Mouse (Mus musculus) MEL (cell line): ENCODE results near the gene Runx3. TPM values are rescaled to one million over a fixed set of nuclear protein-coding genes. Genes with fewer than 3 reads are reported as not detected.

Experiments used
- DNase-seq: peaks from one replicate; pipeline ENCODE4 v3.0.0; 2011; ENCODE audit warnings: low read depth, low spot score
- H3K27ac ChIP-seq: 2 replicates; pipeline ENCODE4 v1.5.1; 2012; ENCODE audit warnings: low read depth, mild to moderate bottlenecking, control low read depth, low read length, moderate library complexity; ENCODE audit not compliant: control insufficient read depth
- H3K27me3 ChIP-seq, 2 experiments: fragments of 150-350 bp in 1 of 2; sonication (generic) in 1 of 2; 2 replicates each; pipeline ENCODE4 v1.6.1; 2012; ENCODE audit warnings: low read length in 2 of 2, mild to moderate bottlenecking in 2 of 2, improper control_type of control experiment in 1 of 2, moderate library complexity in 1 of 2; ENCODE audit not compliant: insufficient read depth in 2 of 2, control insufficient read depth in 1 of 2
- H3K36me3 ChIP-seq, 2 experiments: 2 replicates each; pipeline ENCODE4 v1.6.1; 2012 to 2014; ENCODE audit warnings: low read length in 2 of 2, improper control_type of control experiment in 1 of 2, inconsistent platforms in 1 of 2, mild to moderate bottlenecking in 1 of 2; ENCODE audit not compliant: insufficient read depth in 2 of 2, control insufficient read depth in 1 of 2
- H3K4me1 ChIP-seq, 2 experiments: fragments of 150-350 bp in 1 of 2; sonication (generic) in 1 of 2; 2 replicates each; pipeline ENCODE4 v1.6.1; 2012; ENCODE audit warnings: low read length in 2 of 2, improper control_type of control experiment in 1 of 2, mild to moderate bottlenecking in 1 of 2; ENCODE audit not compliant: insufficient read depth in 2 of 2, control insufficient read depth in 1 of 2
- H3K4me3 ChIP-seq, 2 experiments: fragments of 150-350 bp in 1 of 2; sonication (generic) in 1 of 2; 2 replicates each; pipeline ENCODE4 v1.5.1; 2012; ENCODE audit warnings: low read depth in 2 of 2, low read length in 2 of 2, mild to moderate bottlenecking in 2 of 2, moderate library complexity in 2 of 2, control low read depth in 1 of 2, improper control_type of control experiment in 1 of 2; ENCODE audit not compliant: control insufficient read depth in 1 of 2, insufficient read depth in 1 of 2
- H3K79me2 ChIP-seq: 2 replicates; pipeline ENCODE4 v1.6.1; 2012; ENCODE audit warnings: mild to moderate bottlenecking, low read length, moderate library complexity; ENCODE audit not compliant: control insufficient read depth, poor library complexity, insufficient read depth
- H3K9ac ChIP-seq: 2 replicates; pipeline ENCODE4 v1.6.1; 2012; ENCODE audit warnings: low read depth, mild to moderate bottlenecking, control low read depth, low read length, moderate library complexity; ENCODE audit not compliant: control insufficient read depth, poor library complexity, severe bottlenecking
- H3K9me3 ChIP-seq: fragments of 150-350 bp; sonication (generic); replicated peaks from 2 replicates; pipeline ENCODE4 v1.6.1; 2012; ENCODE audit warnings: mild to moderate bottlenecking, low read length, improper control_type of control experiment, moderate library complexity; ENCODE audit not compliant: insufficient read depth
- BHLHE40 ChIP-seq: IDR thresholded peaks from 2 replicates; pipeline ENCODE4 v1.6.1; 2012; ENCODE audit warnings: low read depth, mild to moderate bottlenecking, inconsistent platforms, low read length, improper control_type of control experiment, borderline replicate concordance
- CHD2 ChIP-seq: IDR thresholded peaks from 2 replicates; pipeline ENCODE4 v1.6.1; 2011; ENCODE audit warnings: low read length, improper control_type of control experiment
- CTCF ChIP-seq, 3 experiments: IDR thresholded peaks in 2 of 3; conservative IDR thresholded peaks in 1 of 3; 2 replicates each; pipeline ENCODE4 v1.5.1; 2011 to 2012; ENCODE audit warnings: low read length in 3 of 3, low read depth in 2 of 3, mild to moderate bottlenecking in 2 of 3, improper control_type of control experiment in 1 of 3, inconsistent platforms in 1 of 3, mixed read lengths in 1 of 3, moderate library complexity in 1 of 3; ENCODE audit not compliant: control insufficient read depth in 1 of 3, insufficient read depth in 1 of 3, poor library complexity in 1 of 3, severe bottlenecking in 1 of 3
- E2F4 ChIP-seq: IDR thresholded peaks from 2 replicates; pipeline ENCODE4 v1.6.1; 2011; ENCODE audit warnings: low read depth, low read length, improper control_type of control experiment, borderline replicate concordance
- ELF1 ChIP-seq: IDR thresholded peaks from 2 replicates; pipeline ENCODE4 v1.6.1; 2014; ENCODE audit warnings: low read depth, mild to moderate bottlenecking, inconsistent platforms, low read length, improper control_type of control experiment, moderate library complexity
- GABPA ChIP-seq: IDR thresholded peaks from 2 replicates; pipeline ENCODE4 v1.6.1; 2012; ENCODE audit warnings: low read depth, mild to moderate bottlenecking, inconsistent platforms, low read length, improper control_type of control experiment, moderate library complexity
- GATA1 ChIP-seq: IDR thresholded peaks from 2 replicates; pipeline ENCODE4 v1.6.1; 2011; ENCODE audit warnings: low read depth, low read length, improper control_type of control experiment
- MAZ ChIP-seq: IDR thresholded peaks from 2 replicates; pipeline ENCODE4 v1.6.1; 2012; ENCODE audit warnings: low read depth, mild to moderate bottlenecking, inconsistent platforms, low read length, improper control_type of control experiment
- RAD21 ChIP-seq: IDR thresholded peaks from 2 replicates; pipeline ENCODE4 v1.6.1; 2011; ENCODE audit warnings: mild to moderate bottlenecking, low read depth, low read length, improper control_type of control experiment
- SMC3 ChIP-seq: IDR thresholded peaks from 2 replicates; pipeline ENCODE4 v1.6.1; 2011; ENCODE audit warnings: low read depth, low read length, improper control_type of control experiment
- ZC3H11A ChIP-seq: IDR thresholded peaks from 2 replicates; pipeline ENCODE4 v1.6.1; 2012; ENCODE audit warnings: low read depth, mild to moderate bottlenecking, inconsistent platforms, low read length, improper control_type of control experiment
- ZNF384 ChIP-seq: IDR thresholded peaks from 2 replicates; pipeline ENCODE4 v1.6.1; 2012; ENCODE audit warnings: low read depth, mild to moderate bottlenecking, inconsistent platforms, low read length, improper control_type of control experiment
- polyA plus RNA-seq, 2 experiments: library from polyadenylated mRNA; stranded (reverse) in 1 of 2; unstranded in 1 of 2; fragments of >175 nt in 1 of 2; fragments of >200 nt in 1 of 2; gene quantifications; 2 replicates each; pipeline versions ENCODE4 v1.2.1 to v1.2.4; 2012; ENCODE audit warnings: low replicate concordance in 2 of 2, low read depth in 1 of 2; ENCODE audit not compliant: insufficient read length in 2 of 2, insufficient read depth in 1 of 2, missing spikeins in 1 of 2
- total RNA-seq: library from RNA; depleted of rRNA; stranded (reverse); fragments of 300-350 nt; gene quantifications from 2 replicates; pipeline ENCODE4 v1.2.3, GENCODE M21; 2012

The Runx3 gene
- total and polyA plus RNA-seq, 3 experiments = 4.3 to 29.2 TPM; not detected in 1

DNA sequence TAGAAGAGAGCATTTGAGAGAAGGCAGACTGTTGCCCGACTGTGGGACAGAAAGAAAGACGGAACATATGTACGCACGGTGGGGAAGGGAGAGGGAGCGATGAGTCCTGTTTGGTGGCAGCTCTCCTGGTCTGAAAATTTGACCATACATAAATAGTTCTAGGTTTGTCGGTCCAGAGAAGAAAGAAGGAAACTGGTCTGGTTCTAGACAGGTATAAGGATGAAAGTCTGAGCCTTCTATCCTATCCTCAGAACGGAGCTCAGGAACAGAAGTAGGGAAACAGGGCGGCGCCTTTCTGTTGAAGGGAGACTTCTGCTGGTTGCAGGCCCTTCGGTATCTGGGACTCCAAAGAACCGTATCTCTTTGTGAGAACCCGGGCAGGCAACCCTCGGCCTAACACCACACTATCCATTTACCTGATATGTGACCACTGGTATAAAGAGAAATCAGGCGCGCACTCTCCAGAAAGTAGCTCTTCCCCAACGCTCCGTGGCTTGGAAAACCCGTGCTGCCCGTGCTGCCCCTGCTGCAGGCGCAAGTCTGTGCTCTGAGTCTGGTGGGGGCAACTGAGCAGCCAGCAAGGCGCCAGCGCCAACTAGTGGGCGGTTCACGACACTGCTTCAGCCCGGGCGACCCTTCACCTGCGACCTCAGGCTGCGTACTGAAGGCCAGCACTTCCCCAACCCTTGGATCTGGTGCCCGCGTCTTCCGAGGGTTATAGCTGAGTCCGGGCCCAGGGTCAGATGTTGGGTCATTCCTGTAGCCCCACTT, 29.8 kb downstream of the Runx3 start:
- peak overlapping the region in 1 of 2 experiments; percentile 24; a peak in 3 of 4 replicates for H3K4me3 ChIP-seq

DNA sequence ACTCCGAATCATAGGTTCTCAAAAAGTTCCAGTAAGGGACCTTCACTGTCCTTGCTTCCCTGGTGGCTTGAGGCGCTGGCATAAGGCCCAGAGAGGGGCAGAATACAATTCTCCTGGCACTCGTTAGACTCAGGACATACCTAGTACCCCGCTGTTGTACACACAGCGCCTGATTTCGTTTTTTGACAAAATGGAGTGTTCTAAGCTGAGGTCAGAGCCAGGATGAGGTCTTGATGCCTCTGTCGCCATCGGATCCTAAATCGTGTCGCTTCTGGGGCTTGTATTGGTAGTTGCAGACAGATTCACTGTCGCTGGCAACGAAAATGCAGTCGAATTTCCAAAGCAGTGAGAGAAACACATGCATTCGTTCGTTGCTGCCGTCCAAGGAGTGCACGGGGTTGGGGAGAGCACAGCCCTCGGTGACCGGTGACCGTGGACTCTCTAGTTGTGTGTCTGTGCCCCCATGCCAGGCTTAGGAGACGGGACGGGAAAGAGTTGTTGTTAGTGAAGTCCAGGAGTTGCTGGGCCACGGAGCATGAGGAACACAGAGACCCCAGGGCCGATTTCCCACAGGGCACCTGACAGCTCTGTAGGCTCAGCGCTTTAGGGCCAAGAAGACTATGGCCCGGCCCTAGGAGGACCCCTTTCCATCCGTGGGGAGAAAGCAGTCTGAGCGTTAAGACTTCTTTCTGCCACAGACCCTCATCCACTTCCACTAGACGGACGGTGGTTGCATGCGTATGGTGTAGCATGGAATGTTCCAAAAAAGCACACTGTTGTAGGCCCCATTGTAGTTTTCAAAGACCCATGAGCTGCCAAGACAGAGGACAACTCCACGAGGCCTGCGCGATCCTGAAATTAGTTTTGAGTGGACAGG, 30.9 kb downstream of the Runx3 start:
- Histone ChIP-seq H3K4me1 (peaks cover 0 to 3% of the 10 kb centered on the region in 2 experiments; a peak in 2 of 4 replicates), H3K36me3 (peaks cover 0 to 2% of the 10 kb centered on the region in 2 experiments; a peak in 1 of 4 replicates), H3K4me3 (peak overlapping the region in 1 of 2 experiments; percentile 42; a peak in 1 of 4 replicates), H3K9me3 (no peaks in the 10 kb centered on the region), H3K79me2 (peaks cover 23% of the 10 kb centered on the region), H3K9ac (peak overlapping the region; percentile 69), H3K27ac (no peak overlapping the region), H3K27me3 (no peaks in the 10 kb centered on the region)
- no peak for DNase-seq
- TF ChIP-seq CHD2 = no peak
- no peak for TF ChIP-seq BHLHE40
- no peak for TF ChIP-seq ELF1
- TF ChIP-seq ZNF384 = no peak
- no peak for TF ChIP-seq E2F4

More for the DNA sequence above, 29.8 kb downstream of the Runx3 start:
- Histone ChIP-seq H3K4me1 (peaks cover 0 to 3% of the 10 kb centered on the region in 2 experiments; a peak in 2 of 4 replicates), H3K9me3 (no peaks in the 10 kb centered on the region), H3K27me3 (no peaks in the 10 kb centered on the region), H3K9ac (peak overlapping the region; percentile 36; the same call in 1 of the 2 replicates), H3K79me2 (peaks cover 21% of the 10 kb centered on the region), H3K27ac (no peak overlapping the region), H3K36me3 (peaks cover 0 to 2% of the 10 kb centered on the region in 2 experiments; a peak in 1 of 4 replicates)
- DNase-seq = peak; percentile 75
- peak; percentile 40 for TF ChIP-seq ZC3H11A
- TF ChIP-seq CTCF (IDR thresholded peaks at IDR 0.05 in 2 of 3, conservative IDR thresholded peaks at IDR 0.05 in 1 of 3; ENCODE audit: control insufficient read depth in 1 of 3, insufficient read depth in 1 of 3, low read depth in 2 of 3, low read length in 3 of 3, poor library complexity in 1 of 3, severe bottlenecking in 1 of 3) = peak; percentile 76 to 87 (median 81)
- peak; percentile 68 for TF ChIP-seq RAD21
- TF ChIP-seq GATA1 = no peak
- peak; percentile 83; the same call in 1 of the 2 replicates for TF ChIP-seq MAZ
- TF ChIP-seq GABPA = no peak
- TF ChIP-seq SMC3 = peak; percentile 57
- TF ChIP-seq, all 39 proteins: peak for 5
